Mouse (Mus musculus) ES-E14 (cell line): ENCODE measurements around the gene Trdn.

Experiments
- CHD2 ChIP-seq: IDR thresholded peaks from 2 replicates; pipeline ENCODE4 v1.6.1; 2014; ENCODE audit warnings: mild to moderate bottlenecking, low read depth, low read length, inconsistent platforms
- HCFC1 ChIP-seq: IDR thresholded peaks from 2 replicates; pipeline ENCODE4 v1.6.1; 2012; ENCODE audit warnings: low read length, inconsistent platforms, borderline replicate concordance; ENCODE audit not compliant: insufficient read depth
- MAFK ChIP-seq: IDR thresholded peaks from 2 replicates; pipeline ENCODE4 v1.6.1; 2014; ENCODE audit warnings: mild to moderate bottlenecking, low read depth, low read length, inconsistent platforms; ENCODE audit not compliant: insufficient read depth
- ZC3H11A ChIP-seq: IDR thresholded peaks from 2 replicates; pipeline ENCODE4 v1.6.1; 2012; ENCODE audit warnings: low read depth, mild to moderate bottlenecking, inconsistent platforms, low read length, borderline replicate concordance
- ZNF384 ChIP-seq: IDR thresholded peaks from 2 replicates; pipeline ENCODE4 v1.6.1; 2012; ENCODE audit warnings: low read depth, low read length, inconsistent platforms

DNA sequence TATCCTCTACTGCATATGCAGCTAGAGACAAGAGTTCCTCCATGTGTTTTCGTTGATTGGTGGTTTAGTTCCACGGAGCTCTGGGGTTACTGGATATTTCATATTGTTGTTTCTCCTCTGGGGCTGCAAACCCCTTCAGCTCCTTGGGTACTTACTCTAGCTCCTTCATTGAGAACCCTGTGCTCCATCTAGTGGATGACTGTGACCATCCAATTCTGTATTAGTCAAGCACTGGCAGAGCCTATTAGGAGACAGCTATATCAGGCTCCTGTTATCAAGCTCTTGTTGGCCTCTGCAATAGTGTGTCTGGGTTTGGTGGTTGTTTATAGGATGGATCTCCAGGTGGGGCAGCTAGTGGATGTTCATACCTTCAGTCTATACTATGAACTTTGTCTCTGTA is 290.2 kb downstream of the Trdn start:
- no peak for TF ChIP-seq CHD2
- no peak for TF ChIP-seq ZC3H11A
- no peak for TF ChIP-seq ZNF384
- no peak for TF ChIP-seq HCFC1
- no peak for TF ChIP-seq MAFK
